Comparison of ENCODE assay signal across 26 mouse cellular contexts in the genomic region with DNA sequence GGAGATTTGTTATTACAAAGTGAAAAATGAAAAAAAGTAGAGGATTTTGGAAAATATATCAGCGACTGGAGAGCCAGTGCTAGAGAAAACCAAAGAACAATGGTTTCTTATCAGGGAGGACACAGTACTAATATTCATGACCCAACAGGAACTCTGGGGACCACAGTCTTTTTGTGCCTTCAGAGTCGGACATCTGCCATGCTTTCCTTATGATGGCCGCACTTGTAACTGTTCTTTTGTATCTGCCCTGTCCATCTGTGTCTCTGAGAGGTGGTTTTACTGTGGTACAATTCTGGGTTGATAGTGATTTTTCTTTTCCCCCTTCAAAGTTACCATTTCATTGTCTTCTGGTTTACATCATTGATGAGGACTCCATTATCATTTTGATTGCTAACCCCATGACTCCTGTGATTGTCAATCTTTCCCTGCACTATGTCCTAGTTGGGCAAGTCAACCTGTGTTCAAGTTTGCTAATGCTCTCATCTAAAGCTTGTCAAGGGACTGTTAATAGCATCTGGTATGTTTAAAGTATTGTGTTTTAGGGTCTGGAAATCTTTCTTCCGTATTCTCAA.
"Had no signal": no experiment of that assay in that cellular context is flagged by ENCODE, and none has a peak within 500 bp of the region (broad histone marks: within the 10 kb centered on the region; RNA-seq: fewer than 3 reads in every experiment).

No protein-coding gene starts in this region.

- H3K27me3 ChIP-seq: intestine, embryonic 15.5 days had no signal

- DNase-seq: gastrocnemius, adult 2 months; gastrocnemius, postnatal 10 days; gastrocnemius, postnatal 25 days; heart, adult 18-20 months; heart, postnatal 10 days; heart, postnatal 4 days; kidney, adult 18-20 months; kidney, adult 8-10 months; kidney, postnatal 14 days; kidney, postnatal 36 days; layer of hippocampus, adult 9-11 months; layer of hippocampus, postnatal 36 days had no signal

- H3K36me3 ChIP-seq: heart, embryonic 10.5 days; heart, embryonic 12.5 days; hindbrain, embryonic 10.5 days; hindbrain, embryonic 12.5 days; intestine, embryonic 15.5 days; kidney, embryonic 15.5 days; limb, embryonic 13.5 days; limb, embryonic 15.5 days; liver, embryonic 12.5 days had no signal

- H3K27ac ChIP-seq: gastrocnemius, adult 2 months; heart, embryonic 10.5 days; hindbrain, embryonic 10.5 days; hindbrain, embryonic 12.5 days; hindbrain, embryonic 14.5 days; intestine, embryonic 15.5 days; kidney, embryonic 15.5 days; kidney, postnatal 0 days; limb, embryonic 13.5 days; limb, embryonic 15.5 days; liver, embryonic 12.5 days had no signal

- H3K4me2 ChIP-seq: heart, embryonic 12.5 days; hindbrain, embryonic 12.5 days; hindbrain, embryonic 14.5 days; intestine, embryonic 15.5 days; kidney, embryonic 15.5 days; limb, embryonic 13.5 days; limb, embryonic 15.5 days; liver, embryonic 12.5 days had no signal

- H3K4me1 ChIP-seq: hindbrain, embryonic 10.5 days; hindbrain, embryonic 12.5 days; intestine, embryonic 15.5 days; limb, embryonic 13.5 days; limb, embryonic 15.5 days; liver, embryonic 12.5 days had no signal

- H3K4me3 ChIP-seq: gastrocnemius, adult 2 months; heart, embryonic 10.5 days; heart, embryonic 12.5 days; hindbrain, embryonic 10.5 days; hindbrain, embryonic 12.5 days; intestine, embryonic 15.5 days; kidney, embryonic 15.5 days; limb, embryonic 13.5 days; limb, embryonic 15.5 days; liver, embryonic 12.5 days had no signal

- H3K9me3 ChIP-seq: heart, embryonic 10.5 days; heart, embryonic 12.5 days; hindbrain, embryonic 10.5 days; hindbrain, embryonic 12.5 days; intestine, embryonic 15.5 days; kidney, embryonic 15.5 days; limb, embryonic 13.5 days; limb, embryonic 15.5 days; liver, embryonic 12.5 days had no signal

- ATAC-seq: hindbrain, embryonic 16.5 days; inflammation-experienced regulatory T-cells, adult 6 months; intestine, embryonic 15.5 days; intestine, postnatal 0 days; liver, embryonic 12.5 days had no signal

- H3K9ac ChIP-seq: heart, embryonic 12.5 days; hindbrain, embryonic 12.5 days; hindbrain, embryonic 14.5 days; intestine, embryonic 15.5 days; kidney, embryonic 15.5 days; limb, embryonic 13.5 days; limb, embryonic 15.5 days; liver, embryonic 12.5 days had no signal
